Mouse (Mus musculus) CH12.LX (cell line): ENCODE results near the gene Pde6d. TPM values are rescaled to one million over a fixed set of nuclear protein-coding genes. Genes with fewer than 3 reads are reported as not detected.
A peak's percentile ranks its signal among the peaks of the same experiment; 100 is the strongest.

Experiments
- DNase-seq: peaks from one replicate; pipeline ENCODE4 v3.0.0-alpha.2; 2013; ENCODE audit errors: extremely low read depth
- H3K27ac ChIP-seq: 2 replicates; pipeline ENCODE4 v1.5.1; 2012; ENCODE audit warnings: low read depth, mild to moderate bottlenecking, control low read depth, moderate library complexity; ENCODE audit not compliant: insufficient read depth
- H3K27me3 ChIP-seq: replicated peaks from 2 replicates; pipeline ENCODE3; 2012; ENCODE audit warnings: inconsistent platforms
- H3K36me3 ChIP-seq, 2 experiments: replicated peaks in 1 of 2; 2 replicates each; pipeline versions ENCODE3 to v1.6.1; 2012; ENCODE audit warnings: inconsistent platforms in 1 of 2, low read length in 1 of 2, mild to moderate bottlenecking in 1 of 2, mixed read lengths in 1 of 2, moderate library complexity in 1 of 2; ENCODE audit not compliant: control insufficient read depth in 1 of 2, insufficient read depth in 1 of 2
- H3K4me1 ChIP-seq, 2 experiments: 2 replicates each; pipeline ENCODE4 v1.6.1; 2012; ENCODE audit warnings: inconsistent platforms in 1 of 2, moderate library complexity in 1 of 2; ENCODE audit not compliant: insufficient read depth in 2 of 2, control insufficient read depth in 1 of 2
- H3K4me2 ChIP-seq: 2 replicates; pipeline ENCODE4 v1.6.1; 2012; ENCODE audit warnings: low read depth, mild to moderate bottlenecking, control low read depth; ENCODE audit not compliant: poor library complexity, insufficient read depth, severe bottlenecking
- H3K4me3 ChIP-seq, 3 experiments: fragments of 150-350 bp in 1 of 3; sonication (generic) in 1 of 3; replicated peaks in 1 of 3; 2 replicates each; pipeline versions ENCODE3 to v1.5.1; 2011 to 2012; ENCODE audit warnings: low read depth in 2 of 3, low read length in 2 of 3, mild to moderate bottlenecking in 2 of 3, moderate library complexity in 2 of 3, control low read depth in 1 of 3, improper control_type of control experiment in 1 of 3, inconsistent platforms in 1 of 3, mixed read lengths in 1 of 3; ENCODE audit not compliant: poor library complexity in 1 of 3
- H3K79me2 ChIP-seq: replicated peaks from 2 replicates; pipeline ENCODE4 v1.6.1; 2012; ENCODE audit warnings: mild to moderate bottlenecking, moderate library complexity; ENCODE audit not compliant: control insufficient read depth, poor library complexity, insufficient read depth, severe bottlenecking; ENCODE audit errors: extremely low read depth
- H3K9ac ChIP-seq: 2 replicates; pipeline ENCODE4 v1.6.1; 2012; ENCODE audit warnings: low read depth, mild to moderate bottlenecking, control low read depth, moderate library complexity; ENCODE audit not compliant: insufficient read depth
- H3K9me3 ChIP-seq: replicated peaks from 2 replicates; pipeline ENCODE3; 2012; ENCODE audit warnings: low read length, inconsistent platforms, mixed read lengths
- BHLHE40 ChIP-seq: IDR thresholded peaks from 2 replicates; pipeline ENCODE4 v1.6.1; 2011; ENCODE audit warnings: mild to moderate bottlenecking, low read depth, low read length, improper control_type of control experiment
- CHD1 ChIP-seq: IDR thresholded peaks from 2 replicates; pipeline ENCODE4 v1.6.1; 2012; ENCODE audit warnings: low read depth, low read length, improper control_type of control experiment, inconsistent platforms
- CHD2 ChIP-seq: IDR thresholded peaks from 2 replicates; pipeline ENCODE4 v1.6.1; 2011; ENCODE audit warnings: low read length, improper control_type of control experiment
- CTCF ChIP-seq, 2 experiments: IDR thresholded peaks in 1 of 2; conservative IDR thresholded peaks in 1 of 2; 2 replicates each; pipeline ENCODE4 v1.5.1; 2011 to 2012; ENCODE audit warnings: low read depth in 2 of 2, low read length in 2 of 2, improper control_type of control experiment in 1 of 2, inconsistent platforms in 1 of 2, mild to moderate bottlenecking in 1 of 2, moderate library complexity in 1 of 2
- E2F4 ChIP-seq: IDR thresholded peaks from 2 replicates; pipeline ENCODE4 v1.6.1; 2011; ENCODE audit warnings: low read depth, low read length, improper control_type of control experiment; ENCODE audit not compliant: insufficient replicate concordance
- ELF1 ChIP-seq: IDR thresholded peaks from 2 replicates; pipeline ENCODE4 v1.6.1; 2014; ENCODE audit warnings: low read depth, mild to moderate bottlenecking, inconsistent platforms, low read length, improper control_type of control experiment
- EP300 ChIP-seq: IDR thresholded peaks from 2 replicates; pipeline ENCODE4 v1.6.1; 2011; ENCODE audit warnings: low read length, improper control_type of control experiment
- ETS1 ChIP-seq: conservative IDR thresholded peaks from 2 replicates; pipeline ENCODE4 v1.6.1; 2012; ENCODE audit warnings: low read depth, mild to moderate bottlenecking, inconsistent platforms, low read length, improper control_type of control experiment, moderate library complexity
- GABPA ChIP-seq: IDR thresholded peaks from 2 replicates; pipeline ENCODE4 v1.6.1; 2012; ENCODE audit warnings: low read depth, low read length, improper control_type of control experiment, inconsistent platforms; ENCODE audit not compliant: insufficient replicate concordance
- HCFC1 ChIP-seq: IDR thresholded peaks from 2 replicates; pipeline ENCODE4 v1.6.1; 2012; ENCODE audit warnings: low read depth, mild to moderate bottlenecking, inconsistent platforms, low read length, improper control_type of control experiment
- IRF4 ChIP-seq: IDR thresholded peaks from 2 replicates; pipeline ENCODE4 v1.6.1; 2014; ENCODE audit warnings: low read depth, mild to moderate bottlenecking, inconsistent platforms, low read length, improper control_type of control experiment
- JUN ChIP-seq: IDR thresholded peaks from 2 replicates; pipeline ENCODE4 v1.6.1; 2011; ENCODE audit warnings: low read depth, mild to moderate bottlenecking, low read length, improper control_type of control experiment, moderate library complexity; ENCODE audit not compliant: insufficient read depth
- JUND ChIP-seq: conservative IDR thresholded peaks from 2 replicates; pipeline ENCODE4 v1.6.1; 2011; ENCODE audit warnings: low read depth, low read length, improper control_type of control experiment
- KAT2A ChIP-seq: IDR thresholded peaks from 2 replicates; pipeline ENCODE4 v1.6.1; 2012; ENCODE audit warnings: low read length, improper control_type of control experiment, inconsistent platforms; ENCODE audit not compliant: insufficient replicate concordance
- MAFK ChIP-seq: IDR thresholded peaks from 2 replicates; pipeline ENCODE4 v1.6.1; 2011; ENCODE audit warnings: low read length, improper control_type of control experiment; ENCODE audit not compliant: insufficient replicate concordance
- MAX ChIP-seq: IDR thresholded peaks from 2 replicates; pipeline ENCODE4 v1.6.1; 2011; ENCODE audit warnings: low read length, improper control_type of control experiment
- MAZ ChIP-seq: IDR thresholded peaks from 2 replicates; pipeline ENCODE4 v1.6.1; 2012; ENCODE audit warnings: low read depth, mild to moderate bottlenecking, inconsistent platforms, low read length, improper control_type of control experiment, moderate library complexity
- MEF2A ChIP-seq: IDR thresholded peaks from 2 replicates; pipeline ENCODE4 v1.6.1; 2014; ENCODE audit warnings: low read depth, mild to moderate bottlenecking, inconsistent platforms, low read length, improper control_type of control experiment, borderline replicate concordance
- MXI1 ChIP-seq: IDR thresholded peaks from 2 replicates; pipeline ENCODE4 v1.6.1; 2011; ENCODE audit warnings: mild to moderate bottlenecking, low read depth, low read length, improper control_type of control experiment
- MYC ChIP-seq: IDR thresholded peaks from 2 replicates; pipeline ENCODE4 v1.6.1; 2011; ENCODE audit warnings: low read depth, mild to moderate bottlenecking, improper control_type of control experiment, low read length
- NELFE ChIP-seq: IDR thresholded peaks from 2 replicates; pipeline ENCODE4 v1.6.1; 2011; ENCODE audit warnings: low read depth, low read length, improper control_type of control experiment
- NRF1 ChIP-seq: IDR thresholded peaks from 2 replicates; pipeline ENCODE4 v1.6.1; 2014; ENCODE audit warnings: low read depth, mild to moderate bottlenecking, inconsistent platforms, low read length, improper control_type of control experiment, moderate library complexity
- PAX5 ChIP-seq: IDR thresholded peaks from 2 replicates; pipeline ENCODE4 v1.6.1; 2012; ENCODE audit warnings: low read length, inconsistent platforms, mixed read lengths
- POLR2A ChIP-seq: IDR thresholded peaks from 2 replicates; pipeline ENCODE4 v1.6.1; 2011; ENCODE audit warnings: low read depth, mild to moderate bottlenecking, improper control_type of control experiment, low read length
- POLR2AphosphoS2 ChIP-seq: IDR thresholded peaks from 2 replicates; pipeline ENCODE4 v1.6.1; 2011; ENCODE audit warnings: low read depth, low read length, improper control_type of control experiment
- RAD21 ChIP-seq: IDR thresholded peaks from 2 replicates; pipeline ENCODE4 v1.6.1; 2011; ENCODE audit warnings: low read depth, mild to moderate bottlenecking, low read length, improper control_type of control experiment, moderate library complexity
- RCOR1 ChIP-seq: conservative IDR thresholded peaks from 2 replicates; pipeline ENCODE4 v1.6.1; 2012; ENCODE audit warnings: low read depth, mild to moderate bottlenecking, inconsistent platforms, low read length, improper control_type of control experiment
- SIN3A ChIP-seq: IDR thresholded peaks from 2 replicates; pipeline ENCODE4 v1.6.1; 2012; ENCODE audit warnings: low read length, improper control_type of control experiment, inconsistent platforms
- SMC3 ChIP-seq: IDR thresholded peaks from 2 replicates; pipeline ENCODE4 v1.6.1; 2011; ENCODE audit warnings: low read depth, low read length, improper control_type of control experiment
- TBP ChIP-seq: conservative IDR thresholded peaks from 2 replicates; pipeline ENCODE4 v1.6.1; 2011; ENCODE audit warnings: low read depth, low read length, improper control_type of control experiment
- TCF12 ChIP-seq: IDR thresholded peaks from 2 replicates; pipeline ENCODE4 v1.6.1; 2014; ENCODE audit warnings: low read depth, mild to moderate bottlenecking, inconsistent platforms, low read length, improper control_type of control experiment
- UBTF ChIP-seq: IDR thresholded peaks from 2 replicates; pipeline ENCODE4 v1.6.1; 2012; ENCODE audit warnings: low read depth, mild to moderate bottlenecking, inconsistent platforms, low read length, improper control_type of control experiment, moderate library complexity
- USF1 ChIP-seq: IDR thresholded peaks from 2 replicates; pipeline ENCODE4 v1.6.1; 2014; ENCODE audit warnings: low read depth, mild to moderate bottlenecking, inconsistent platforms, low read length, improper control_type of control experiment
- USF2 ChIP-seq: conservative IDR thresholded peaks from 2 replicates; pipeline ENCODE4 v1.6.1; 2011; ENCODE audit warnings: low read depth, low read length, improper control_type of control experiment
- ZC3H11A ChIP-seq: IDR thresholded peaks from 2 replicates; pipeline ENCODE4 v1.6.1; 2012; ENCODE audit warnings: low read depth, mild to moderate bottlenecking, inconsistent platforms, low read length, improper control_type of control experiment
- ZKSCAN1 ChIP-seq: IDR thresholded peaks from 2 replicates; pipeline ENCODE4 v1.6.1; 2012; ENCODE audit warnings: low read depth, inconsistent platforms, low read length, improper control_type of control experiment, borderline replicate concordance
- ZMIZ1 ChIP-seq: IDR thresholded peaks from 2 replicates; pipeline ENCODE4 v1.6.1; 2012; ENCODE audit warnings: low read depth, mild to moderate bottlenecking, inconsistent platforms, low read length, improper control_type of control experiment
- ZNF384 ChIP-seq: IDR thresholded peaks from 2 replicates; pipeline ENCODE4 v1.6.1; 2012; ENCODE audit warnings: low read depth, low read length, improper control_type of control experiment, inconsistent platforms
- dilution Hi-C: fragments of 300-500 bp; cut with MboI; formaldehyde crosslinking; loops from 2 replicates; pipeline ENCODE4 v1.14.3; 2020; ENCODE audit warnings: low sequenced_read_pairs; ENCODE audit not compliant: extremely low pct_unique_long_range_greater_than_20kb, extremely low pct_ligation_motif_present
- in situ Hi-C: fragments of 300-500 bp; cut with MboI; formaldehyde crosslinking; loops from 3 replicates; pipeline ENCODE4 v1.14.3; 2019; ENCODE audit warnings: low sequenced_read_pairs, low pct_ligation_motif_present, low pct_unique_long_range_greater_than_20kb, mixed read lengths
- polyA plus RNA-seq: library from polyadenylated mRNA; unstranded; fragments of >175 nt; gene quantifications from 2 replicates; pipeline ENCODE4 v1.2.1, GENCODE M21; 2012; ENCODE audit warnings: low read depth; ENCODE audit not compliant: insufficient read length
- total RNA-seq, 2 experiments: library from RNA; depleted of rRNA; stranded (reverse); fragments of 300-350 nt in 1 of 2; fragments of >200 nt in 1 of 2; gene quantifications; 2 replicates each; pipeline ENCODE4 v1.2.3; 2012 to 2014

Pde6d gene
- total and polyA plus RNA-seq, 3 experiments = 7.1 to 23.2 (median 20.8) TPM

DNA sequence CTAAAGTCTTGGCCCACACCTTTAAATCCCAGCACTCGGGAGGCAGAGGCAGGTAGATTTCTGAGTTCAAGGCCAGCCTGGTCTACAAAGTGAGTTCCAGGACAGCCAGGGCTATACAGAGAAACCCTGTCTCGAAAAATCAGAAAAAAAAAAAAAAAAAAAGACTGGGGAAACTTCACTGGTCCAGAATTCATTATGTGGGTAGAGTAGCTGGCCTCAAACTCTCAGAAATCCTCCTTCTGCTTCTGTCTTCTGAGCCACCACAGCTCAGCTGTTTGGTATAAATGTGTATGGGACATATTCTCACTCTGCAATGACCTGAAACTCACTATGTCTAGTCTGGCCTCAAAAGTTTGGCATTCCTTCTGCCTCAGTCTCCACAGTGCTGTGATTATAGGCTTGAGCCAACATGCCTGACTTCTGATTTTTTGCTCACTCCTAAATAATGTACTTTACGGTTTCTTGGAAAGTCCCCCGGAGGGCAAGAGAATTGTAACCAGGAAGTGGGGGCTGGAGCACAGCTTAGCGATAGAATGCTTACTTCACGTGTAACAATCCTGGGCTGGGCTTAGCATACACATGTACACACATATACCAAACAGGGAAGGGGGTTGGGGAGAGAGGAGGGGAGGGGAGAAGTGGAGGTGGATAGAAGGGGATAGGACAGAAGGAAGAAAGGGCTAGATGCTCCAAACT is 66.6 kb downstream of the Pde6d start:
- Histone ChIP-seq H3K27ac (peak overlapping the region; percentile 83), H3K4me3 (peak overlapping the region in 2 of 3 experiments; percentile 17 to 26), H3K9ac (peak overlapping the region; percentile 38), H3K79me2 (no peaks in the 10 kb centered on the region), H3K4me1 (peaks cover 41 to 81% of the 10 kb centered on the region in 2 experiments), H3K4me2 (peak overlapping the region; percentile 51; the same call in 1 of the 2 replicates), H3K27me3 (no peaks in the 10 kb centered on the region), H3K36me3 (peaks cover 0 to 18% of the 10 kb centered on the region in 2 experiments), H3K9me3 (no peaks in the 10 kb centered on the region)
- in situ Hi-C loops (no loop called here), dilution Hi-C loops (no loop called here)
- peak; percentile 22; the same call in 1 of the 2 replicates for TF ChIP-seq MXI1
- TF ChIP-seq NELFE = no peak
- no peak for TF ChIP-seq POLR2AphosphoS2
- TF ChIP-seq CHD2 = no peak
- no peak for TF ChIP-seq ZKSCAN1
- no peak for TF ChIP-seq PAX5
- TF ChIP-seq GABPA = no peak
- TF ChIP-seq ETS1 = peak; percentile 28; the same call in 1 of the 2 replicates
- no peak for TF ChIP-seq JUN
- TF ChIP-seq BHLHE40 = peak; percentile 76
- no peak for TF ChIP-seq MYC
- TF ChIP-seq IRF4 = no peak
- no peak; the same call in 1 of the 2 replicates for TF ChIP-seq POLR2A
- TF ChIP-seq JUND = no peak
- TF ChIP-seq SMC3 = no peak
- no peak for TF ChIP-seq SIN3A
- peak; percentile 86 for TF ChIP-seq ZNF384
- TF ChIP-seq MAX = no peak
- TF ChIP-seq UBTF = no peak
- 0 out of 2 replicates have a peak, but pooled peaks have one; percentile 1 for TF ChIP-seq MAZ
- no peak for TF ChIP-seq ZC3H11A
- no peak for TF ChIP-seq MAFK
- peak; percentile 93 for TF ChIP-seq ELF1
- TF ChIP-seq CHD1 = no peak
- TF ChIP-seq HCFC1 = no peak
- no peak for TF ChIP-seq KAT2A
- no peak for TF ChIP-seq USF2
- TF ChIP-seq RAD21 = no peak
- no peak for TF ChIP-seq ZMIZ1
- no peak for TF ChIP-seq CTCF (conservative IDR thresholded peaks at IDR 0.05 in 1 of 2, IDR thresholded peaks at IDR 0.05 in 1 of 2; ENCODE audit: low read depth in 2 of 2, low read length in 2 of 2)
- TF ChIP-seq RCOR1 = no peak
- no peak for TF ChIP-seq E2F4
- no peak for TF ChIP-seq TBP
- peak; percentile 8; the same call in 1 of the 2 replicates for TF ChIP-seq TCF12
- TF ChIP-seq NRF1 = no peak
- TF ChIP-seq MEF2A = no peak
- no peak for TF ChIP-seq USF1
- TF ChIP-seq EP300 = no peak
- DNase-seq = peak; percentile 60
